Mouse (Mus musculus) mouse trophoblast stem cell (cell line): ENCODE measurements around the gene Ankib1.

Experiments used
- in situ Hi-C, 2 experiments: fragments of 300-500 bp; cut with MseI, MboI; formaldehyde crosslinking; loops; 2 replicates in 1 of 2; 3 replicates in 1 of 2; pipeline ENCODE4 v1.15.1; 2025

The Ankib1 gene

DNA sequence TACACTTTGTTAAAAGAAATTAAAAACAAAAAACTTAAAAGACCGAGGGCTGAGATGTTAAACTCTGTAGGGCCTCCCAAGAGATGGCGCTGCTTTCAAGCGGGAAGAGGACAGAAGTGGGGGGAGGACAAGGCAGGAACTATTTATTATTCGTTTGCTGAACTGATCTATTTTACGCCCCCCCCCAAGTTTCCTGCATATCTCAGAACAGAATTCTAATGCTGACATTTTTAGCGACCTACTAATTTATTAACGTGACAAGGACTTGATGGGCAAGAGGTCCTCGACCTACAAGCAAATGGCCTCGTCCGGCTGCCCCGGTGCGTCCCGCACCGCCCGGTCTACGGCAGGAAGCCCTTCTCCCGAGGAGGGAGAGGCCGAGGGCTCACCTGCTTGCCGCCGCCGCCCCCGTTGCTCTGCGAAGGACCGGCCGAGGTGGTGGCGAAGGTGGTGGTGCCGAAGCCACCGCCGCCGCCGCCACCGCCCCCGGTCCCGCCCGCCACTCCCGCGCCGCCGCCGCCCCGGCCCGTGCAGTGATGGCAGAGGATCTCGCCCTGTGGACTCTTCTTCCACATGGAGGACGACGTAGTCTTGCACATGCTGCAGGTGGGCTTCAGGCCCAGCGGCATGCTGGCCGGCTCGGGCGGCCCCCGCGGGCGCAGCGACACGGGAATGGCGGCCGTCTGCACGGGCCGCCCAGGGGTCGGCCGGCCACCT, 155.6 kb downstream of the Ankib1 start:
- in situ Hi-C loops, result no loop called here

DNA sequence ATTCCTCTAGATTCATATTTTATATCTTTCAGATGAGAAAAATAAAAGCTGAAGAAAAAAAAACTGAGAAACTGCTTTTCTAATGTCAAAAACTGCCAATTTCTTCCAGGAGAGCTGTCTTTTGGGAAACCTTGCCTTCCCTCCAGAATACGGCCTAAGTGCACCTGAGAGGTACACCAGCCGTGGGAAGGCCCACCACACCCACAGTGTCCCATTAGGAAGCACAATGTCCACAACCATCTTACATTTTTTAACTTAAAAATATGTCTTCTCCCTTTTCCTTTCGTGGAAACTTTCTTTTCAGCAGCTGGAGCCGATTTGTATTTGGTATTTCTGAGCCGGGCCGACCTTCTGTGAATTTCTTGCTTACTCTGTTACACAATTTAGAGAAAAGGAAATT, 156.2 kb downstream of the Ankib1 start:
- in situ Hi-C loops, result no loop called here

DNA sequence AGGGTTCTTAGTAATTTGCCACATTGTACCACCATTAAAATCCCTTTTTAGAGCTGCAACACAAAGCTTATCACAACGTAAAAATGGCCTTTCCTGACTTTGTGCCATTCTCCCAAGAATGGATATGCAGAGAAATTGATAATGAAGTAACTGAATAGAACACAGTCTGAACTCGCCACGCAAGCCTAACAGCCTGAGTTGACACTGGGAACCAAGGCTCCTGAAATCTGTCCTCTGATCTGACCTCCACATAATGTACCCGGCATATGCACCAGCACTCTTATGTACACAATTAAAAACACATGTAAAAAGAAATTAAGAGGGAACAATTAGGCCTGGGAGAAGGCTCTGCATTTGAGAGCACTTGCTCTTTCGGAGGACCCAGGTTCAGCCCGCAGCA, 157.4 kb downstream of the Ankib1 start:
- in situ Hi-C loops, result no loop called here

DNA sequence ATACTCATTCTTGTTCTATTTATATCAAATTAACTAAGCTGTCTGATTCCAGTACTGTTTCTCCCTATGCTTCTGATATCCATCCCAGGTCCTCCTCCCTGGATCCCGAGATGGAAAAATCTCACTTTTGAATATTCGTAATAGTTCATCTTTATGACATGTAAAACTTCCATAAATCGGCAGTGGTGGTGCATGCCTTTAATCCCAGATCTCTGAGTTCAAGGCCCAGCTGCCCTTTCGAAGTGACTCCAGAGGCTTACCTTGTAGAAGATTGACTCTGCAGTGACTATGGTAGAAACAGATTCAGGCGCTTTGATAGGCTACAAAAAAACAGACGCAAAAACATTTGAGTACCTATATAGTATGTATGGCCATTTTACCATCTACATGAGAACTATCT, 158.1 kb downstream of the Ankib1 start:
- in situ Hi-C loops, result no loop called here
